Mouse (Mus musculus) forelimb bud, embryonic 11.5 days (tissue): ENCODE data around the gene Fzd5.

Source experiments
- DNase-seq: peaks from one replicate; pipeline ENCODE4 v3.0.0-alpha.2; 2012; ENCODE audit warnings: low read depth, low spot score

The Fzd5 gene

GRCm38 (mm10) chr1:64684440-64684839 is 53.1 kb downstream of the Fzd5 start:
- DNase-seq = no peak

GRCm38 (mm10) chr1:64683039-64683438 is 54.5 kb downstream of the Fzd5 start:
- no peak for DNase-seq

- DNase-seq = no peak
Measured at GRCm38 (mm10) chr1:64681499-64681898, 56.1 kb downstream of the Fzd5 start.
